Mouse (Mus musculus) kidney, adult 2 months (tissue): ENCODE data around the gene Iqcb1. TPM values are rescaled to one million over a fixed set of nuclear protein-coding genes. Genes with fewer than 3 reads are reported as not detected.

Source experiments
- DNase-seq: peaks from one replicate; pipeline ENCODE4 v3.0.0; 2021
- H3K27ac ChIP-seq: fragments of 200-500 bp; 2 replicates; pipeline ENCODE4 v1.5.1; 2012; ENCODE audit warnings: low read depth, low read length, control low read depth, inconsistent platforms; ENCODE audit not compliant: insufficient read depth
- H3K27me3 ChIP-seq: fragments of 200-500 bp; replicated peaks from 2 replicates; pipeline ENCODE4 v1.6.1; 2012; ENCODE audit warnings: mild to moderate bottlenecking, moderate library complexity, low read length, inconsistent platforms; ENCODE audit not compliant: control insufficient read depth, insufficient read depth
- H3K36me3 ChIP-seq: fragments of 200-500 bp; 2 replicates; pipeline ENCODE4 v1.6.1; 2012; ENCODE audit warnings: mild to moderate bottlenecking, moderate library complexity, low read length, inconsistent platforms; ENCODE audit not compliant: control insufficient read depth, insufficient read depth
- H3K4me1 ChIP-seq: fragments of 200-500 bp; 2 replicates; pipeline ENCODE4 v1.6.1; 2011; ENCODE audit warnings: low read length; ENCODE audit not compliant: control insufficient read depth, insufficient read depth
- H3K4me3 ChIP-seq: fragments of 200-500 bp; 2 replicates; pipeline ENCODE4 v1.5.1; 2011; ENCODE audit warnings: mild to moderate bottlenecking, low read depth, low read length, control low read depth; ENCODE audit not compliant: insufficient read depth
- CTCF ChIP-seq: fragments of 200-500 bp; conservative IDR thresholded peaks from 2 replicates; pipeline ENCODE4 v1.5.1; 2011; ENCODE audit warnings: low read depth, mild to moderate bottlenecking, control low read depth, low read length, moderate library complexity, mixed read lengths; ENCODE audit not compliant: insufficient read depth, insufficient read length
- POLR2A ChIP-seq: fragments of 200-500 bp; IDR thresholded peaks from one replicate; pipeline ENCODE4 v1.6.1; 2011; ENCODE audit warnings: low read depth, low read length, control low read depth
- whole genome bisulfite sequencing: fragments of 180-500 bp; shearing (Covaris S2); methylation state at CpG from one replicate; pipeline ENCODE4 v1.1.7; 2018; 5-methylcytosine and 5-hydroxymethylcytosine counted together
- polyA plus RNA-seq: library from polyadenylated mRNA; depleted of rRNA; stranded (reverse); fragments of >200 nt; gene quantifications from 2 replicates; pipeline ENCODE4 v1.2.3, GENCODE M21; 2012

Gene Iqcb1
- polyA plus RNA-seq, 1 experiment, result 3.0 TPM

DNA sequence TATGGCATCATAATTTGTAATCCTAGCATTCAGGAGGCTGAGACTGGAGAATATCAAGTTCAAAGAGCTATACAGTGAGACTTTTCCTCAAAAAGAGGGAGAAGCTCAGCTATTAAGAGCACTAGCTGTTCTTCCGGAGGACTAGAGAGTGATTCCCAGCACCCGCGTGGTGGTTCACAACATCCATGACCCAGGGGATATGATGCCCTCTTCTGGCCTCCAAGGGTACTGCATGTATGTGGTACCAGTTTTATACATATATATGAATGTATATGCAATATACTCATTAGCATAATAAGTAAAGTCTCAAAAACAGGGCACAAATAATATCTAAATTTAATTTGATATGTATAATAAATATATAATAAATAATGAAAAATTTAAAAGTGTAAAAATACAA is 25.8 kb upstream of the Iqcb1 start:
- no peak for DNase-seq
- Histone ChIP-seq H3K27ac (no peak overlapping the region), H3K27me3 (no peaks in the 10 kb centered on the region), H3K36me3 (no peaks in the 10 kb centered on the region), H3K4me3 (no peak overlapping the region), H3K4me1 (no peaks in the 10 kb centered on the region)
- TF ChIP-seq POLR2A (no peak), CTCF (0 out of 2 replicates have a peak, but pooled peaks have one; percentile 10)
- 86% methylated on average over 3 of the region's 3 CpGs for WGBS

DNA sequence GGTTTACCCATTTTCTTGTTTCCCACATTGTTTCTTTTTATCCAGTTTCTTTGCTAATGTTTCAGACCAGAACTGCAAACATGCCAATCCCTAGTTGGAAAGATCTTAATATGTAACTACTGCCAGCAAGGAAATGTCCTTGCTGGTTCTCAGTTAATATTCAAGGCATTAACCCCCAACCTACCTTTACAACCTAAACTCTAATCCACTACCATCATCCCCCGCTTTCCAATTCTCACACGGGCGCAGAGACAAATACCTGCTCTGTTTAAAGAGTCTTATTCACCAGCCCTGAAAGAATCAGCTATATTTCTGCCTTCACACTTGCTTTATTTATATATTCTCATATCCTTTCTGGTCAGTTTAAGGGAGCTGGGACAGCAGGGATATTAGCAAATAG is 19.6 kb upstream of the Iqcb1 start:
- no peaks in the 10 kb centered on the region for H3K27me3 ChIP-seq
- TF ChIP-seq POLR2A (no peak), CTCF (no peak)
- H3K36me3 ChIP-seq, result no peaks in the 10 kb centered on the region
- DNase-seq, result peak; percentile 81
- peak overlapping the region; percentile 78 for H3K27ac ChIP-seq
- 39% methylated on average over 3 of the region's 3 CpGs for WGBS
- no peak overlapping the region for H3K4me3 ChIP-seq
- no peaks in the 10 kb centered on the region for H3K4me1 ChIP-seq

DNA sequence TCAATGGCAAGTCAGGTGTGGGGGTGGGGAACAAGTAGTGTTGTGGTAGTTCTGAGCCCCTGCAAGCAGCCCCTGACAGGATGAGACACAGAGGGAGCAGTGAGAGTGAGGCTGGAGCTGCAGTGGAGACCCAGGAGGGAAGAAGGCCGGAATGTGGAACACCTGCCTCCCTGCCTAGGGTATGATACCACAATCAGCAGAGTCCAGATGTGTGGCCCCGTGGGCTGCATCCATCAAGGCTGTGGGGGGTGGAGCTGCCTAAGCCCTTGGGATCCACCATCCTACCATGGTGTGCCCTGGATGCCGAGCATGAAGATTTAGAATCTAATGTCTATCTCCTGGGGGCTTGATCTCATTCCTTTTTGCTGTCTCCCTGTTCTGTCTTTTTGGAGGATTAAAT is 14.5 kb upstream of the Iqcb1 start:
- DNase-seq, result no peak
- H3K36me3 ChIP-seq, result no peaks in the 10 kb centered on the region
- no peaks in the 10 kb centered on the region for H3K27me3 ChIP-seq
- H3K4me3 ChIP-seq, result no peak overlapping the region
- WGBS, result 77% methylated on average over 3 of the region's 3 CpGs
- H3K27ac ChIP-seq, result no peak overlapping the region
- TF ChIP-seq POLR2A (no peak), CTCF (no peak)
- no peaks in the 10 kb centered on the region for H3K4me1 ChIP-seq

DNA sequence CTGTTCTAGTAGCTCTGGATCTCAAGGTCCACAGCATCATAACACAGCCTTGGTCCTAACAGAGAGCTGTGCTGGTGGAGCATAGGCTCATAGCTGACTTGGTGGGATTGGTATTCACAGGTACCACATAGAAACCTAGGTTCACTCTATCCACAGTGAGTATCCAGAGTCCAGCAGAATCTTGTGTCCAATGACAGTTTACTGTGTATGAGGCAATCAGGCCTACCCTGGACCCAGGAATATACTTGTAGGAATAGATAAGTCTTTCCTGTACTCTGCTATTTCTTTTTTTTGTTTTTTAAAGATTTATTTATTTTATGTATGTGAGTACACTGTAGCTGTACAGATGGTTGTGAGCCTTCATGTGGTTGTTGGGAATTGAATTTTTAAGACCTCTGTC is 11.3 kb upstream of the Iqcb1 start:
- no peak overlapping the region for H3K27ac ChIP-seq
- no peak overlapping the region for H3K4me3 ChIP-seq
- H3K36me3 ChIP-seq, result no peaks in the 10 kb centered on the region
- no peaks in the 10 kb centered on the region for H3K4me1 ChIP-seq
- H3K27me3 ChIP-seq, result no peaks in the 10 kb centered on the region
- no peak for DNase-seq
- TF ChIP-seq POLR2A (no peak), CTCF (no peak)

DNA sequence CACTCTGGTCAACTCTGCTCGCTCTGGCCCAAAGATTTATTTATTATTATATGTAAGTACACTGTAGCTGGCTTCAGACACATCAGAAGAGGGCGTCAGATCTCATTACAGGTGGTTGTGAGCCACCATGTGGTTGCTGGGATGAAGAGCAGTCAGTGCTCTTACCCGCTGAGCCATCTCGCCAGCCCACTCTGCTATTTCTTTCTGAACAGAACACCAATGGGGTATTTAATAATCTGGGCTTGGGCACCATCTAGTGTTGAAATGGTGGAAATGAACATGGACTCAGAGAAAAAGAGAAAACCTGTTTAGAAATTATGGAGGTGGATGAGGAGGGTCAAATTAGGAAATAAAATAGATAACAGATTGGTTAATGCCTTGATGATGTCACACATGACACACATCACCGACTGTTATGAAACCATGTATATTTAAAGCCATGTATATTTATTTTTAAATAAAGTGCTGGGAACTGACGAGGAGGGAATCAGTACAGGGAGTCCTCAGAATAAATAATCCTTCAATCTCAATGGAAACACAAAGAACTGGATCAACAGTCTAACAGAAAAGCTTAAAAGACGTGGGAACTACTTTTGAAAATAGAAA is 10.8 kb upstream of the Iqcb1 start:
- no peaks in the 10 kb centered on the region for H3K27me3 ChIP-seq
- DNase-seq, result peak; percentile 92
- no peaks in the 10 kb centered on the region for H3K36me3 ChIP-seq
- TF ChIP-seq POLR2A (no peak), CTCF (peak; percentile 56)
- H3K4me3 ChIP-seq, result no peak overlapping the region
- H3K27ac ChIP-seq, result no peak overlapping the region
- H3K4me1 ChIP-seq, result no peaks in the 10 kb centered on the region
- 16% methylated on average over 7 of the region's 7 CpGs for WGBS

DNA sequence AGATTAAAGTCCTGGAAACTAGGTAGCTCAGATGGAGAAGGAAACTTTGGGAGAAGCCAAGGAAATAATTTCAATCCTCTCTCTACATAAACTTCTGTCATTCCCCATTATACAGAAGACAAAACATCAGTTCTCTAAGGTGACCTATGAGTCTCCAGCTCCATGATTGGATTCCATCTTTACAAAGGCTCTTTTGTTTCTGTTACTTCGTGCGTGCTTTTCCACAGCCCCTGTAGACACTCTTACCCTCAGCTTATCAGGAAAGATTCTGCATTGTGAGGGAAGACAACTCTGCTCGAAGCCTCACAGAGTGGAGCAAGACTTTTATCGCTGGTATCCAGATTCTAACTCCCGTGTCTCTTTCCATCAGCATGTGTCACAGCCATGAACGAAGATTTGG is 8.2 kb upstream of the Iqcb1 start:
- WGBS, result 89% methylated on average over 6 of the region's 6 CpGs
- Histone ChIP-seq H3K36me3 (no peaks in the 10 kb centered on the region), H3K27me3 (no peaks in the 10 kb centered on the region), H3K4me1 (no peaks in the 10 kb centered on the region), H3K4me3 (no peak overlapping the region), H3K27ac (no peak overlapping the region)
- no peak for TF ChIP-seq POLR2A
- no peak for DNase-seq

DNA sequence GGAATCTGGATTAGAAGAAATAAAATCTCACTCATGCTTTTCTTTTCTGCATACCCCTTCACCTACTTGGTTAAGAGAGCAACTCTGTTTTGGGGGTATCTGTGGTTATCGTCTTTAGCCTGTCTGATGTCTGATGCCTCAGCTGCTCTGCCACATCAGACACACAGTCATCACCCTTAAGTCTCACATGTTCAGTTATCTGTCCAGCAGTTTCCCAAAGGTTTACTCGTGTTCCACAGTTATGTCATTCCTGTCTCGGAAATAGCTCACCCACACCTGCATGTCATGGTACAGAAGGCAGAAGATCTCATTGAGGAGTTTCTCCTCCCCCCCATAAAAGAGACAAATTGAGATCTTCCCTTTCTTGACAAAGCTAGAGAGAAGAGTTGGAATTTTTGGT is 7.4 kb upstream of the Iqcb1 start:
- Histone ChIP-seq H3K4me3 (no peak overlapping the region), H3K27me3 (no peaks in the 10 kb centered on the region), H3K27ac (no peak overlapping the region), H3K36me3 (no peaks in the 10 kb centered on the region), H3K4me1 (no peaks in the 10 kb centered on the region)
- no peak for TF ChIP-seq POLR2A
- TF ChIP-seq CTCF, result no peak
- DNase-seq, result no peak
- WGBS, result 73% methylated on average over 3 of the region's 3 CpGs

DNA sequence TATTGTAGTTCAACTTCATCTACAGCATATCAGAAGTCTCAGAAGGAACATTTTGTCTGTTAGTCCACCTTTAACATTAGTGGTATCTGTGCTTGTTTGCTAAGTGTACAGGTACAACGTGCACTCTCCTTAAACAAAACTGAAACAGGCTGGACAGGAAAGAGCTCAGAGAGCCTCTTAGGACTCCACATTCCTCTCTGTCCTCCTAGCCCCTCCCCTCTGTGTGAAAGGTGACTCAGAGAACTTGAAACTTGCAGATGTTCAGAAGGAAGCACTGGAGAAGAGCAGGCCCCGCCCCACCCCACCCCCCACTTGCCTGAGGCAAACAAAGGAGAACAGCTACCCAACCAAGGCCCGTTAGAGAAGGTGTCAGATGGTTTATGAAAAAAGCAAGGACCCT is 6.7 kb upstream of the Iqcb1 start:
- 8% methylated on average over 3 of the region's 3 CpGs for WGBS
- no peak for TF ChIP-seq POLR2A
- H3K27me3 ChIP-seq, result no peaks in the 10 kb centered on the region
- H3K4me1 ChIP-seq, result no peaks in the 10 kb centered on the region
- peak; percentile 5 for DNase-seq
- H3K36me3 ChIP-seq, result no peaks in the 10 kb centered on the region
- no peak overlapping the region for H3K27ac ChIP-seq
- H3K4me3 ChIP-seq, result no peak overlapping the region
